Mouse (Mus musculus) gastrocnemius, postnatal 14 days (tissue): ENCODE measurements at regions not wholly inside any gene's neighbourhood (a gene's known extent, or its start where the extent isn't known, plus 50 kb on each side); places are given as distances from the start of the nearest gene placed in this dataset.
A peak's percentile ranks its signal among the peaks of the same experiment; 100 is the strongest.

Source experiments
- DNase-seq: peaks from one replicate; pipeline ENCODE4 v3.0.0; 2021; ENCODE audit warnings: mixed read lengths
- intact Hi-C: fragments of 180-260 bp; cut with DNase I; formaldehyde crosslinking; loops from one replicate; pipeline ENCODE4 v1.15.1; 2025; ENCODE audit warnings: low total_unique reads

- no peak for DNase-seq
- intact Hi-C loops: no loop called here
Observed at GRCm38 (mm10) chr8:26844809-26845143, 132.3 kb upstream of the Zfp703 start.

- intact Hi-C loops: no loop called here
- DNase-seq: no peak
Observed at GRCm38 (mm10) chr8:26845481-26846194, 131.5 kb upstream of the Zfp703 start.

- DNase-seq: no peak
- intact Hi-C loops: no loop called here
Observed at GRCm38 (mm10) chr8:26847009-26847408, 130.1 kb upstream of the Zfp703 start.

GRCm38 (mm10) chr8:26848098-26848772 is 128.9 kb upstream of the Zfp703 start:
- intact Hi-C loops: no loop called here

GRCm38 (mm10) chr8:26848955-26849684 is 128.0 kb upstream of the Zfp703 start:
- intact Hi-C loops: no loop called here
- DNase-seq: no peak

More at GRCm38 (mm10) chr8:26848098-26848772, 128.9 kb upstream of the Zfp703 start:
- DNase-seq: peak; percentile 29

GRCm38 (mm10) chr8:26851871-26852800 is 125.0 kb upstream of the Zfp703 start:
- intact Hi-C loops: no loop called here
- DNase-seq: no peak

GRCm38 (mm10) chr8:26852921-26853320 is 124.2 kb upstream of the Zfp703 start:
- intact Hi-C loops: no loop called here
- no peak for DNase-seq

GRCm38 (mm10) chr8:26854557-26855238 is 122.4 kb upstream of the Zfp703 start:
- intact Hi-C loops: no loop called here

GRCm38 (mm10) chr8:26855256-26855655 is 121.9 kb upstream of the Zfp703 start:
- DNase-seq: no peak
- intact Hi-C loops: no loop called here

More at GRCm38 (mm10) chr8:26854557-26855238, 122.4 kb upstream of the Zfp703 start:
- no peak for DNase-seq

GRCm38 (mm10) chr8:26864571-26864970 is 112.6 kb upstream of the Zfp703 start:
- intact Hi-C loops: no loop called here
- no peak for DNase-seq

- intact Hi-C loops: no loop called here
- DNase-seq: no peak
Observed at GRCm38 (mm10) chr8:26864971-26865370, 112.2 kb upstream of the Zfp703 start.

GRCm38 (mm10) chr8:26868101-26868848 is 108.8 kb upstream of the Zfp703 start:
- intact Hi-C loops: no loop called here
- no peak for DNase-seq

- intact Hi-C loops: no loop called here
- DNase-seq: no peak
Observed at GRCm38 (mm10) chr8:26868849-26869110, 108.3 kb upstream of the Zfp703 start.

- intact Hi-C loops: no loop called here
- no peak for DNase-seq
Observed at GRCm38 (mm10) chr8:26871838-26872237, 105.3 kb upstream of the Zfp703 start.

GRCm38 (mm10) chr8:26872382-26872781 is 104.7 kb upstream of the Zfp703 start:
- intact Hi-C loops: no loop called here
- DNase-seq: no peak

GRCm38 (mm10) chr8:26872815-26873214 is 104.3 kb upstream of the Zfp703 start:
- DNase-seq: no peak

GRCm38 (mm10) chr8:26880177-26880576 is 96.9 kb upstream of the Zfp703 start:
- intact Hi-C loops: no loop called here
- no peak for DNase-seq

More at GRCm38 (mm10) chr8:26872815-26873214, 104.3 kb upstream of the Zfp703 start:
- intact Hi-C loops: no loop called here

- intact Hi-C loops: no loop called here
- no peak for DNase-seq
Observed at GRCm38 (mm10) chr8:26881268-26882120, 95.6 kb upstream of the Zfp703 start.
